Mouse (Mus musculus): ENCODE measurements around the gene Hoxd3.

- no peak for TF ChIP-seq CTCF (IDR thresholded peaks at IDR 0.05; ENCODE audit: low read depth, low read length)
- TF ChIP-seq POLR2A (IDR thresholded peaks at IDR 0.05; ENCODE audit: extremely low read depth, insufficient read depth, low read length): no peak
Measured at GRCm38 (mm10) chr2:74682796-74683195, 28.9 kb upstream of the Hoxd3 start.
